Mouse (Mus musculus): ENCODE results near the gene Map1lc3b.

GRCm38 (mm10) chr8:121551065-121551985 is 38.8 kb upstream of the Map1lc3b start:
- no peak for TF ChIP-seq POLR2A (IDR thresholded peaks at IDR 0.05; ENCODE audit: borderline replicate concordance, low read depth, low read length)
- TF ChIP-seq CTCF (IDR thresholded peaks at IDR 0.05; ENCODE audit: low read depth, low read length) = no peak
